Mouse (Mus musculus): Measurements from ENCODE around the gene Mob3a. TPM values are rescaled to one million over a fixed set of nuclear protein-coding genes. Genes with fewer than 3 reads are reported as not detected.
"Not testable (repeated sequence)": the region's sequence is repeated elsewhere in the genome, so short reads cannot be mapped to it uniquely, and the experiment has no call there.

Gene Mob3a
- polyA plus RNA-seq, 1 experiment from 2014 or later = 47.5 TPM

- peaks cover 27% of the 10 kb centered on the region for H3K4me1 ChIP-seq
- ATAC-seq (ENCODE audit: insufficient read depth, low FRiP score, low read depth) = peak; percentile 10; the same call in 1 of the 2 replicates
- H3K9ac ChIP-seq = peak overlapping the region; percentile 76
- peak overlapping the region; percentile 69 for H3K4me3 ChIP-seq (replicated peaks)
- H3K27ac ChIP-seq = peak overlapping the region; percentile 37
- peak overlapping the region; percentile 79 for H3K4me2 ChIP-seq
- no peaks in the 10 kb centered on the region for H3K27me3 ChIP-seq (replicated peaks)
- H3K36me3 ChIP-seq = no peaks in the 10 kb centered on the region
- 2% methylated on average over 12 of the region's 12 CpGs for WGBS
- no peaks in the 10 kb centered on the region for H3K9me3 ChIP-seq
Observed at GRCm38 (mm10) chr10:80655406-80656129, 46.2 kb downstream of the Mob3a start.

DNA sequence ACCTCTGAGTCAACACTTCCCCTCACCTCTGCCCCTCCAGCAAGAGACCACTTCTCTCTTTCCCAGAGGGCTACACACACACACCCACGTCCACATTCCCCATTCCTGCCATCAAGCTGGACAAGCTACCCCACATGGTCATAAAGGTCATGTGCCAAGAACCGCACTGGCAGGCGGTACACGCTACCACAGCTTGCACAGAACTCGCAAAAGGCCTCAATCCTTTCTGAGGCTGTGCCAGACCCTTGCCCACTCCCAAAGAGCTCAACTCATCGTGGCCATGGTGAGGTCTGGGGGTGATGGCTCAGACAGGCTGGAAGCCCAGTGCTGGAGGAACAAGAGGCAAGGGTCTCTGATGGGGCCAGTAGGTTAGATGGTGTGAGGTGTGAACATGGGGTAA, 46.9 kb downstream of the Mob3a start:
- no peak overlapping the region for H3K27ac ChIP-seq
- H3K9me3 ChIP-seq = no peaks in the 10 kb centered on the region
- ATAC-seq (ENCODE audit: insufficient read depth, low FRiP score, low read depth) = no peak
- no peak overlapping the region for H3K9ac ChIP-seq
- 82% methylated on average over 6 of the region's 6 CpGs for WGBS
- peaks cover 27% of the 10 kb centered on the region for H3K4me1 ChIP-seq
- no peaks in the 10 kb centered on the region for H3K27me3 ChIP-seq (replicated peaks)
- H3K4me2 ChIP-seq = peak overlapping the region; percentile 79
- peak overlapping the region; percentile 69 for H3K4me3 ChIP-seq (replicated peaks)
- no peaks in the 10 kb centered on the region for H3K36me3 ChIP-seq

- Histone ChIP-seq H3K27ac (no peak overlapping the region), H3K4me1 (peaks cover 22% of the 10 kb centered on the region), H3K4me3 (replicated peaks) (no peak overlapping the region), H3K9ac (no peak overlapping the region), H3K4me2 (no peak overlapping the region), H3K27me3 (replicated peaks) (no peaks in the 10 kb centered on the region), H3K9me3 (no peaks in the 10 kb centered on the region), H3K36me3 (peaks cover 4% of the 10 kb centered on the region; the same call in 1 of the 2 replicates)
- 80% methylated on average over 6 of the region's 6 CpGs for WGBS
- ATAC-seq (ENCODE audit: insufficient read depth, low FRiP score, low read depth) = no peak
Observed at GRCm38 (mm10) chr10:80653156-80653720, 48.5 kb downstream of the Mob3a start.

DNA sequence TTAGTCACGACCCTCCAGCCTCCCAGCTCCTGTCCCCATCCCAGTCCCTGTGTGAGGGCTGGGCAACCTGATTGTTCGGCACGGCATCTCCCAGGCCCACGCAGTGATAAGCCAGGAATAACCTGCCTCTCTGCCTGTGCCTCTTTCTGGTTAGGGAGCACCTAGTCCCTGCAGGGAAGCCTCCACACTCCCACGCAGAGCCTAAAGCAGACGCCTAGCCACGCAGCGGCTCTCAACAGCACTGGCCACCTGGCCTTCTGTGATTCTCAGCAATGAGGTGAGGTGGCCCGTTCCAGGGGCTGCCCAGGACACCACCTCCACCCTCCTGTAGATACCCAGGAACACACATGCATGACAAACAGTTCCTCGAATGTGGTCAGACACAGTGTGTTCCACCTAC, 51.4 kb downstream of the Mob3a start:
- no peak overlapping the region for H3K9ac ChIP-seq
- peaks cover 12% of the 10 kb centered on the region for H3K4me1 ChIP-seq
- no peak overlapping the region for H3K27ac ChIP-seq
- H3K4me2 ChIP-seq = no peak overlapping the region
- WGBS = 91% methylated on average over 10 of the region's 10 CpGs
- ATAC-seq (ENCODE audit: insufficient read depth, low FRiP score, low read depth) = no peak
- no peaks in the 10 kb centered on the region for H3K27me3 ChIP-seq (replicated peaks)
- peaks cover 17% of the 10 kb centered on the region for H3K36me3 ChIP-seq
- no peak overlapping the region for H3K4me3 ChIP-seq (replicated peaks)
- H3K9me3 ChIP-seq = no peaks in the 10 kb centered on the region

DNA sequence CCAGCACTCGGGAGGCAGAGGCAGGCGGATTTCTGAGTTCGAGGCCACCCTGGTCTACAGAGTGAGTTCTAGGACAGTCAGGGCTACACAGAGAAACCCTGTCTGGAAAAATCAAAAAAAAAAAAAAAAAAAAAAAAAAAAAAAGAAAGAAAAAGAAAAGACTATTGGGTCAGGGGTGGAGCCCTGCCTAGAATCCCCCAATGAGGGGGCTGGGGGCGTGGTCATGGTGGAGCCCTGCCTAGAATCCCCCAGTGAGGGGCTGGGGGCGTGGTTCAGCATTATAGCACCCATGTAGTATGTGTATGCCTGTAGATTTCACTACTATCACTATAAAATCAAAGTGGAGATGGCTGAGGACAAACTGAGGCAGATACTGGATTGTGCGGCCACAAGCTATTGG, 51.9 kb downstream of the Mob3a start:
- ATAC-seq (ENCODE audit: insufficient read depth, low FRiP score, low read depth); H3K9me3 ChIP-seq; H3K4me1 ChIP-seq; H3K4me2 ChIP-seq; H3K27me3 ChIP-seq (replicated peaks); H3K9ac ChIP-seq; H3K27ac ChIP-seq; H3K4me3 ChIP-seq (replicated peaks): not testable (repeated sequence)
- WGBS = 86% methylated on average over 6 of the region's 6 CpGs
- H3K36me3 ChIP-seq = peaks cover 22% of the 10 kb centered on the region

DNA sequence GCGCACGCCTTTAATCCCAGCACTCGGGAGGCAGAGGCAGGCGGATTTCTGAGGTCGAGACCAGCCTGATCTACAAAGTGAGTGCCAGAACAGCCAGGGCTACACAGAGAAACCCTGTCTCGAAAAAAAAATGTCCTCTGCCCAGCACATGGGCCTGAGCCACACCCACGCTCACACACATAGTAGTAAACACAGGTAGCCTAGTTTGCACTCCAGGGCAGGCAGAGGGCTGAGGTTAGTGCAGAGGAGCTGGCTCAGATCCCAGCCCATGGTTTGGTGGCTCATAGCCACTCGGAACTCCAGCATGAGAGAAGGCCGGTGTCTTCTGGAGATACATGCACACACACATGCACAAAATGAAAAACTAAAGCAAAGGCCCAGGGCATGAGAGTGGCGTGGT, 54.8 kb downstream of the Mob3a start:
- Histone ChIP-seq H3K4me1 (no peaks in the 10 kb centered on the region), H3K36me3 (peaks cover 47% of the 10 kb centered on the region), H3K9me3 (no peaks in the 10 kb centered on the region), H3K4me3 (replicated peaks) (no peak overlapping the region), H3K4me2 (no peak overlapping the region), H3K9ac (no peak overlapping the region), H3K27ac (no peak overlapping the region), H3K27me3 (replicated peaks) (no peaks in the 10 kb centered on the region)
- WGBS = 89% methylated on average over 10 of the region's 10 CpGs
- no peak for ATAC-seq (ENCODE audit: insufficient read depth, low FRiP score, low read depth)

- H3K9ac ChIP-seq = no peak overlapping the region
- no peaks in the 10 kb centered on the region for H3K4me1 ChIP-seq
- H3K9me3 ChIP-seq = no peaks in the 10 kb centered on the region
- WGBS = 76% methylated on average over 6 of the region's 6 CpGs
- no peak overlapping the region for H3K4me2 ChIP-seq
- H3K27ac ChIP-seq = no peak overlapping the region
- H3K36me3 ChIP-seq = peaks cover 53% of the 10 kb centered on the region
- no peak overlapping the region for H3K4me3 ChIP-seq (replicated peaks)
- ATAC-seq (ENCODE audit: insufficient read depth, low FRiP score, low read depth) = no peak
- no peaks in the 10 kb centered on the region for H3K27me3 ChIP-seq (replicated peaks)
Observed at GRCm38 (mm10) chr10:80635345-80635744, 66.4 kb downstream of the Mob3a start.

Other genes with a start within 250 kb of the Mob3a start
- gene Onecut3, start 207.1 kb downstream of the Mob3a start, polyA plus RNA-seq (2015; fragmentation: Nextera tagmentation; extraction: Ambion mirVana) = 0.18 and 0.21 TPM in 2 replicates
- gene Atp8b3, start 162.9 kb downstream of the Mob3a start, polyA plus RNA-seq (2015; fragmentation: Nextera tagmentation; extraction: Ambion mirVana) = 0.19 and 0.32 TPM in 2 replicates
- 23.2 and 23.3 TPM in 2 replicates for gene Rexo1, start 140.4 kb downstream of the Mob3a start, polyA plus RNA-seq (2015; fragmentation: Nextera tagmentation; extraction: Ambion mirVana)
- 9.3 and 10.3 TPM in 2 replicates for gene Klf16, start 124.7 kb downstream of the Mob3a start, polyA plus RNA-seq (2015; fragmentation: Nextera tagmentation; extraction: Ambion mirVana)
- 102 and 103 TPM in 2 replicates for gene Abhd17a, start 111.6 kb downstream of the Mob3a start, polyA plus RNA-seq (2015; fragmentation: Nextera tagmentation; extraction: Ambion mirVana)
- 86.1 and 93.0 TPM in 2 replicates for gene Scamp4, start 99.1 kb downstream of the Mob3a start, polyA plus RNA-seq (2015; fragmentation: Nextera tagmentation; extraction: Ambion mirVana)
- 6.1 and 6.4 TPM in 2 replicates for gene Adat3, start 99.1 kb downstream of the Mob3a start, polyA plus RNA-seq (2015; fragmentation: Nextera tagmentation; extraction: Ambion mirVana)
- 3.9 TPM in 2 replicates for gene Gm49322, start 96.0 kb downstream of the Mob3a start, polyA plus RNA-seq (2015; fragmentation: Nextera tagmentation; extraction: Ambion mirVana)
- 134 and 148 TPM in 2 replicates for gene Csnk1g2, start 79.1 kb downstream of the Mob3a start, polyA plus RNA-seq (2015; fragmentation: Nextera tagmentation; extraction: Ambion mirVana)
- gene Btbd2, start 44.9 kb downstream of the Mob3a start, polyA plus RNA-seq (2015; fragmentation: Nextera tagmentation; extraction: Ambion mirVana) = 70.1 and 72.2 TPM in 2 replicates
- 83.9 and 86.3 TPM in 2 replicates for gene Mknk2, start 23.9 kb downstream of the Mob3a start, polyA plus RNA-seq (2015; fragmentation: Nextera tagmentation; extraction: Ambion mirVana)
- 27.1 and 32.0 TPM in 2 replicates for gene Izumo4, start 207 bp upstream of the Mob3a start, polyA plus RNA-seq (2015; fragmentation: Nextera tagmentation; extraction: Ambion mirVana)
- gene Ap3d1, start 40.3 kb upstream of the Mob3a start, polyA plus RNA-seq (2015; fragmentation: Nextera tagmentation; extraction: Ambion mirVana) = 76.1 and 82.3 TPM in 2 replicates
- gene Dot1l, start 53.2 kb upstream of the Mob3a start, polyA plus RNA-seq (2015; fragmentation: Nextera tagmentation; extraction: Ambion mirVana) = 17.3 and 17.4 TPM in 2 replicates
- 52.6 and 62.0 TPM in 2 replicates for gene Sf3a2, start 96.2 kb upstream of the Mob3a start, polyA plus RNA-seq (2015; fragmentation: Nextera tagmentation; extraction: Ambion mirVana)
- 117 and 118 TPM in 2 replicates for gene Plekhj1, start 96.6 kb upstream of the Mob3a start, polyA plus RNA-seq (2015; fragmentation: Nextera tagmentation; extraction: Ambion mirVana)
- gene Amh, start 103.3 kb upstream of the Mob3a start, polyA plus RNA-seq (2015; fragmentation: Nextera tagmentation; extraction: Ambion mirVana) = not detected in 2 replicates
- gene Jsrp1, start 111.5 kb upstream of the Mob3a start, polyA plus RNA-seq (2015; fragmentation: Nextera tagmentation; extraction: Ambion mirVana) = 1.0 and 1.4 TPM in 2 replicates
- gene Oaz1, start 124.7 kb upstream of the Mob3a start, polyA plus RNA-seq (2015; fragmentation: Nextera tagmentation; extraction: Ambion mirVana) = 1,556 and 1,602 TPM in 2 replicates
- 0.24 TPM in 2 replicates for gene Lingo3, start 142.1 kb upstream of the Mob3a start, polyA plus RNA-seq (2015; fragmentation: Nextera tagmentation; extraction: Ambion mirVana)
- gene Lsm7, start 153.2 kb upstream of the Mob3a start, polyA plus RNA-seq (2015; fragmentation: Nextera tagmentation; extraction: Ambion mirVana) = 245 and 261 TPM in 2 replicates
- 37.1 and 41.9 TPM in 2 replicates for gene Sppl2b, start 153.3 kb upstream of the Mob3a start, polyA plus RNA-seq (2015; fragmentation: Nextera tagmentation; extraction: Ambion mirVana)
- gene Tmprss9, start 169.9 kb upstream of the Mob3a start, polyA plus RNA-seq (2015; fragmentation: Nextera tagmentation; extraction: Ambion mirVana) = 0.06 TPM in 1 of 2 replicates, not detected in the other
- 317 and 334 TPM in 2 replicates for gene Timm13, start 199.0 kb upstream of the Mob3a start, polyA plus RNA-seq (2015; fragmentation: Nextera tagmentation; extraction: Ambion mirVana)
- gene Lmnb2, start 216.3 kb upstream of the Mob3a start, polyA plus RNA-seq (2015; fragmentation: Nextera tagmentation; extraction: Ambion mirVana) = 38.1 and 46.1 TPM in 2 replicates
- 33.6 TPM in 2 replicates for gene Gadd45b, start 228.1 kb upstream of the Mob3a start, polyA plus RNA-seq (2015; fragmentation: Nextera tagmentation; extraction: Ambion mirVana)

Measured in stomach, embryonic 15.5 days (tissue).